Mouse (Mus musculus): ENCODE measurements at regions not wholly inside any gene's neighbourhood (a gene's known extent, or its start where the extent isn't known, plus 50 kb on each side); places are given as distances from the start of the nearest gene placed in this dataset.

DNA sequence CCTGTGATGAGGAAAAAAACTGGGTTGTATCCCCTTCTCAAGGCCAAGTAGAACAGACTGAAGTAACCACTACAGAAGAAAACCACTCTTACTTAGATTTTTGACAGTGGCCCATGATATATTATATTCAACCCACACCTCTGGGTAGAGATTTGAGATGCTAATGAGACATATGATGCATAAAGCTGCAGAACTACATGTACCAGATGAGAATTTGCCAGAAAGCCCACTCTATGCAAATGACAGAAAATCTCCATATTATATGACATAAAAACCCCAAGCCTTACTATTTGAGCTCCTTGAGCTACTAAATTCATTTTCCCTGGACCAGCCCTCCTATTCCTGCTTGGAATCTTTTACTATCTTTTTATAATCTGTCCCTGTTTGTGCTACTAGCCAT lies 458.4 kb upstream of the Lrrc7 start:
- Histone ChIP-seq H3K4me2 (ENCODE audit: low read depth, low read length, poor library complexity, severe bottlenecking) (no peak overlapping the region), H3K36me3 (ENCODE audit: insufficient read depth, low read length) (no peaks in the 10 kb centered on the region), H3K9me3 (ENCODE audit: low read length) (no peaks in the 10 kb centered on the region), H3K27me3 (ENCODE audit: insufficient read depth, low read length) (no peaks in the 10 kb centered on the region), H3K4me1 (ENCODE audit: insufficient read depth, low read length) (no peaks in the 10 kb centered on the region), H3K4me3 (ENCODE audit: low read depth, low read length) (no peak overlapping the region), H3K9ac (replicated peaks; ENCODE audit: low read length, poor library complexity, severe bottlenecking) (no peak overlapping the region), H3K27ac (ENCODE audit: low read depth, low read length) (no peak overlapping the region)
- TF ChIP-seq CTCF (IDR thresholded peaks at IDR 0.05): no peak
- ATAC-seq (ENCODE audit: low FRiP score) (no peak), DNase-seq (ENCODE audit: low spot score) (no peak)

DNA sequence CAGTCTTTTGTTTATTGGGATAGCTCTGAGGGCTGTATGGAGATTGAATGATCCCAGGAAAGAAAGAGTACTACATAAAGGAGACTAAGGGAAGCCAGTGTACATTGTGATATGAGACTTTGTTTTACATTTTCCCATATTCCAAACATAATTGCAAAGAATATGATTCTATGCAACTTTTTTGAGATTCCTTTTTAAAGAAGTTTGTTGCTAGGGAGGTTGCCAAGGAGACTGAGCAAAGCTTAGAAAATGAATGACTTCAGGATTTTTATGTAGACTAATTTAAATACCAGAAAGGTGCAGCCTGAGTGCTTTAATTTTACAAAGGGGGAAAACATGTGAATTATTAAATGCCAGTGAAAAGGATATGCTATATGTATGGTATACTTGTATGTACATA lies 455.2 kb upstream of the Lrrc7 start:
- Histone ChIP-seq H3K9ac (replicated peaks; ENCODE audit: low read length, poor library complexity, severe bottlenecking) (no peak overlapping the region), H3K4me1 (ENCODE audit: insufficient read depth, low read length) (no peaks in the 10 kb centered on the region), H3K36me3 (ENCODE audit: insufficient read depth, low read length) (no peaks in the 10 kb centered on the region), H3K4me3 (ENCODE audit: low read depth, low read length) (no peak overlapping the region), H3K27me3 (ENCODE audit: insufficient read depth, low read length) (no peaks in the 10 kb centered on the region), H3K4me2 (ENCODE audit: low read depth, low read length, poor library complexity, severe bottlenecking) (no peak overlapping the region), H3K9me3 (ENCODE audit: low read length) (no peaks in the 10 kb centered on the region), H3K27ac (ENCODE audit: low read depth, low read length) (no peak overlapping the region)
- ATAC-seq (ENCODE audit: low FRiP score) (no peak), DNase-seq (ENCODE audit: low spot score) (no peak)
- no peak for TF ChIP-seq CTCF (IDR thresholded peaks at IDR 0.05)

DNA sequence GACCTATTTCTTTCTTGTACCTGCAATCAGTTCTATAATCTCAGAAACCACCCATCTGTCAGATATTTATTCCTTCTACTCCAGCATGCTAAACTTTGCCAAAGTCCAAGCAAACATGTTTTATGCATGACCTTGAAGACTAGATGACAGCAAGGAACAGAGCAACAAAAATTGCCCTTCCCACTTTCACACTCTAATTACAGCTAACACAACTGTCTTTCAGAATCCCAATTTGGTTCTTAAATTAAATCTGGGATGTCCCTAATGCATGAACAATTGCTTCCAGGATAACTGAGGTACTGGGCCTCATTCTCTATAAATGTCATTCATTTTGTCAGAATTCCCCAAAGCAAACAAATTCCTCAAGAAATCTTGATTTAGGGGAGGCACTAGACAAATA lies 454.4 kb upstream of the Lrrc7 start:
- Histone ChIP-seq H3K36me3 (ENCODE audit: insufficient read depth, low read length) (no peaks in the 10 kb centered on the region), H3K27ac (ENCODE audit: low read depth, low read length) (no peak overlapping the region), H3K4me1 (ENCODE audit: insufficient read depth, low read length) (no peaks in the 10 kb centered on the region), H3K4me3 (ENCODE audit: low read depth, low read length) (no peak overlapping the region), H3K27me3 (ENCODE audit: insufficient read depth, low read length) (no peaks in the 10 kb centered on the region), H3K9ac (replicated peaks; ENCODE audit: low read length, poor library complexity, severe bottlenecking) (no peak overlapping the region), H3K9me3 (ENCODE audit: low read length) (no peaks in the 10 kb centered on the region), H3K4me2 (ENCODE audit: low read depth, low read length, poor library complexity, severe bottlenecking) (no peak overlapping the region)
- ATAC-seq (ENCODE audit: low FRiP score) (no peak), DNase-seq (ENCODE audit: low spot score) (no peak)
- no peak for TF ChIP-seq CTCF (IDR thresholded peaks at IDR 0.05)

DNA sequence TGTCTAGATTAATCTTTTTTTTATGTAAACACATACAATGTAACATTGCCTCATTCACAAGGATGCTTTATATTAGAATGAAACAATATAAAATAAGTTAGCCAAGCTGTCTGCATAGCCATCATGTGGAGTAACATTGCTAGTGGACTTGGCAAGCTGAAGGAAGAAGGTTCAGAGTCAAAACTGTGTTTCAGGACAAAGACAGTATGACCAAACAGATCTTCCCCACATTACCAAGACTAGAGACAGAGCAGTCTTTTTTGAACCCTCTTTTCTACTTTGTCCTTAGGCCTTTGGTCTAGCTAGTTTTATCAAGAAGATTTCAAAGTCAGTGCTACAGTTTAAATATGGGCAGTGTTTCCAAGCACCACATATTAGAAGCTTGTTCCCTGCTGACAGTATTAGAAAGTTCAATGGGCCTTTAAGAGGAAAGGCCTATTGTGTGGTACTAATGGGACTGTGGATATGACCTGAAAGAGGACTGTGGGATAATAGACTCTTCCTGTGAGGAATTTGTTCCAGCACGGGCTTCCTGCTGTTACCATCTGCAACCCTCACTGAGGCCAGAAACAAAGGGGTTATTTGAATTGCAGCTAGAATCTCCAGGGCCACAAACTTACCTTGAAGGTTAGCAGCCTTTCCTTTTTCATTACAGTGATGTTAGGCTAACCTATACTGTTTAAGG lies 449.1 kb upstream of the Lrrc7 start:
- WGBS: 11% methylated on average over 1 of the region's 1 CpGs
- H3K4me2 ChIP-seq (ENCODE audit: low read depth, low read length, poor library complexity, severe bottlenecking): no peak overlapping the region
- H3K27ac ChIP-seq (ENCODE audit: low read depth, low read length): no peak overlapping the region
- no peaks in the 10 kb centered on the region for H3K27me3 ChIP-seq (ENCODE audit: insufficient read depth, low read length)
- H3K9me3 ChIP-seq (ENCODE audit: low read length): no peaks in the 10 kb centered on the region
- DNase-seq (ENCODE audit: low spot score) (no peak), ATAC-seq (ENCODE audit: low FRiP score) (no peak)
- no peaks in the 10 kb centered on the region for H3K4me1 ChIP-seq (ENCODE audit: insufficient read depth, low read length)
- TF ChIP-seq CTCF (IDR thresholded peaks at IDR 0.05): no peak
- H3K36me3 ChIP-seq (ENCODE audit: insufficient read depth, low read length): no peaks in the 10 kb centered on the region
- no peak overlapping the region for H3K9ac ChIP-seq (replicated peaks; ENCODE audit: low read length, poor library complexity, severe bottlenecking)
- no peak overlapping the region for H3K4me3 ChIP-seq (ENCODE audit: low read depth, low read length)

DNA sequence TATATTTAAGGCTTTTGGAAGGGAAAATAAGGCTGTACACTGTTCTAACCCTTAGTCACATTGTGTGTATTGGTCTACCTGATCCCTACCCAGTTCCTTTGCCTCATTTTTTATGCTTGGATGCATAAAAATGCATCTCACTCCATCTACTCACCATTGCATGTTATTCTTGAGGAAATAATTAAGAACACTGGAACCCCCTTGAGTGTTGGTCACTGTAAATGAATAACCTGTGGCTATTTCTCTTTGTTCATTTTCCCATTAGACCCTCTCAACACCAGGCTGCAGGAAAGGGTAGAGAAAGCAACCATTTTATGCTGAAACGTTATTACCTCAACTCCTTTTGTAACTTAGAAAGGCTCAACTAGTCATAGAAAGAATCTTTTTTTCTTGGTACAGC lies 442.0 kb upstream of the Lrrc7 start:
- Histone ChIP-seq H3K27me3 (ENCODE audit: insufficient read depth, low read length) (no peaks in the 10 kb centered on the region), H3K9ac (replicated peaks; ENCODE audit: low read length, poor library complexity, severe bottlenecking) (no peak overlapping the region), H3K36me3 (ENCODE audit: insufficient read depth, low read length) (no peaks in the 10 kb centered on the region), H3K9me3 (ENCODE audit: low read length) (no peaks in the 10 kb centered on the region), H3K4me1 (ENCODE audit: insufficient read depth, low read length) (no peaks in the 10 kb centered on the region), H3K4me3 (ENCODE audit: low read depth, low read length) (no peak overlapping the region), H3K27ac (ENCODE audit: low read depth, low read length) (no peak overlapping the region), H3K4me2 (ENCODE audit: low read depth, low read length, poor library complexity, severe bottlenecking) (no peak overlapping the region)
- TF ChIP-seq CTCF (IDR thresholded peaks at IDR 0.05): no peak
- 47% methylated on average over 1 of the region's 1 CpGs for WGBS
- DNase-seq (ENCODE audit: low spot score): no peak
- ATAC-seq (ENCODE audit: low FRiP score): no peak

DNA sequence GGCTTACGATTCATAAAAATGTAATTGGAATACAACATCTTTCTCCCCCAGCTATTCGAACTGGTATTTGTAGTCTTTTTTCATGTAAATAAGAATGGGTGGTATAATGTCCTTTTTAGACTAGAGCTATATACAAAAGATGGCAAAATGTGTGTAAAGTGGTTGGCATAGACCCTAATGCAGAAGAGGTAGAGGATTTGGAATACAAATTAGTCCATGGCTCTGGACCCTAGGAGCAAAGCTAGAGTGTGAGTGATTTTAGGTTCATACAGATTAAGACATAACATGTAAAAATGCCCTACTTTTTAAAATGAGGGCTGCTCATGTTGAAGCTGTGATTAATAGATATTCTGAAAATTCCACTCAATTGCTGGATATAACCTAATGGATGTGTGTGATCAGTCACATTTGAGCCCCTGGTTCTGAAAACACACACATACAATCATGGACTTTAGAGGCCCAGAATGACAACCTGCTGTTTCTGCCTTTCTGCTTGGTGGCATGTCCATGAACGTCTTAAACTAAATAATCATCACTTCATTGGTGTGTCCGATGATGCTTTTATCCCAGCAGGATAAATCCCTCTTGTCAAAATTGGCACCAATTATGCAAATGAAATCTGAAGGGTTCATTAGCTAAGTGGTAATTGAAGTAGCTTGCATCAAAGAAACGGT lies 423.6 kb upstream of the Lrrc7 start:
- Histone ChIP-seq H3K27me3 (ENCODE audit: insufficient read depth, low read length) (no peaks in the 10 kb centered on the region), H3K27ac (ENCODE audit: low read depth, low read length) (no peak overlapping the region), H3K36me3 (ENCODE audit: insufficient read depth, low read length) (no peaks in the 10 kb centered on the region), H3K9ac (replicated peaks; ENCODE audit: low read length, poor library complexity, severe bottlenecking) (no peak overlapping the region), H3K9me3 (ENCODE audit: low read length) (no peaks in the 10 kb centered on the region), H3K4me2 (ENCODE audit: low read depth, low read length, poor library complexity, severe bottlenecking) (no peak overlapping the region), H3K4me1 (ENCODE audit: insufficient read depth, low read length) (no peaks in the 10 kb centered on the region), H3K4me3 (ENCODE audit: low read depth, low read length) (no peak overlapping the region)
- ATAC-seq (ENCODE audit: low FRiP score): no peak
- 52% methylated on average over 5 of the region's 5 CpGs for WGBS
- DNase-seq (ENCODE audit: low spot score): no peak
- TF ChIP-seq CTCF (IDR thresholded peaks at IDR 0.05): no peak
